Mouse (Mus musculus) R1 (cell line): ENCODE results near the gene Coro1b.

ENCODE experiments used
- DNase-seq: peaks from one replicate; pipeline ENCODE4 v3.0.0-alpha.2; 2018; ENCODE audit warnings: low read depth, low spot score

The Coro1b gene

DNA sequence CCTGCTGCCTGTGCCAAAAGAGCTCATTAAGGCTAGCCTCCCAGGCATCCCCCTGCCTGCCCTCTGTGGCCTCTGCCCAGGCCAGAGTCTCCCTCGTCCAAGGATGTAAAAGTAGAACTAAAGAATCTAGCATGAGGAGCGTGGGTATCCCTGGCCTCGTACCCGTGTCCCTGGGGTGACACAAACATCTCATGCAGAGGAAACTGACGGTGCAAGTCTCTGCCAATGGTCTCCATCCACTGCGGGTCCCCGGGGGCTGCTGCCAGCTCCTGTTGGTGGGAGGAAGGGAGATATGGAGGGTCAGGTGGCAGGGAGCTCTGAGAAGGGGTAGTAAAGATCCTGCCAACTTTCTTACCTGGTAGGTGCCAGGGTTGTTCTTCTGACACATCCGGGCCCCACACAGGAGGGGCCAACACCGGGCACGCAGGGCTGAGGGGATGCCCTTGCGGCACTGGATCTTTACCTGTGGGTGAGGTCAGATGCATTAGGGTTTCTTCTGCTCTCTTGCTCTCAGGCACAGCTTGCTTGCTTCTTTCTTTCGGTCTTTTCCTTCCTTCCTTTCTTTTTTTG, 40.7 kb downstream of the Coro1b start:
- no peak for DNase-seq

- no peak for DNase-seq
Measured at GRCm38 (mm10) chr19:4190831-4191334, 42.5 kb downstream of the Coro1b start, which contains the start of gene Tbc1d10c. Tbc1d10c (minus strand) TSS chr19:4191284.

- peak; percentile 94 for DNase-seq
Measured at GRCm38 (mm10) chr19:4191528-4192250, 43.3 kb downstream of the Coro1b start, which contains the start of gene Ppp1ca. Ppp1ca (plus strand) TSS chr19:4192065.

DNA sequence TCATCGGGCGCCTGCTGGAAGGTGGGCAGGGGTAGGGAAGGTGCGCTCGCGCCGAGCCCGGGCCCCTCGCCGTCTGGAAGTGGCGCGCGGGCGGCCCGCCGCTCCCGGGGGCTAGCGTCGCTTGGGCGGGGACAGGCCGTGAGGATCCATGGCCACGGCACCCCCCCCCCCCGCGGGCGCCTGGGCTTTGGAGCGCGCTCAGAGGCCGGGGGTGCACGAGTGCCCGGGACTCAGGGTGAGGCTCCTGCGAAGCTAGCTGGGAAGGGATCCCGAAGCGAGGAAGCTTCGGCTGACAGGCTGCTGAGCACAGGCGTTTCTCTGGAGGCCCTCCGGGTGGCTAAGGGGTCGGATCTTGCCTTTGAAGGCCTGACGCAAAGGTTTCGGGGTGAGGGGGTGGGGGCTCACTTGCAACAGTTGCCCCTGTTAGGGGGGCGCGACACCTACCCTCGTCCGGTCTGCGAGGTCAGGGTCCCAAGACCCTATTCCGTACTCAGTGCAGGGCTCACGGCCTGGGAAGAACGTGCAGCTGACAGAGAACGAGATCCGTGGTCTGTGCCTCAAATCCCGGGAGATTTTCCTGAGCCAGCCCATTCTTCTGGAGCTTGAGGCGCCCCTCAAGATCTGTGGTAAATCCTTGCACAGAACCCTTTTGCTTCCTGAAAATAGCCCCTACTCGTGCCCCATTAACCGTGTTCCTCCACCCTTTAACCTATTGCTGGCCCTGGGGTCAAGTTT, 44.0 kb downstream of the Coro1b start:
- DNase-seq, result peak; percentile 52

- DNase-seq, result no peak
Measured at GRCm38 (mm10) chr19:4193129-4193528, 44.7 kb downstream of the Coro1b start.

DNA sequence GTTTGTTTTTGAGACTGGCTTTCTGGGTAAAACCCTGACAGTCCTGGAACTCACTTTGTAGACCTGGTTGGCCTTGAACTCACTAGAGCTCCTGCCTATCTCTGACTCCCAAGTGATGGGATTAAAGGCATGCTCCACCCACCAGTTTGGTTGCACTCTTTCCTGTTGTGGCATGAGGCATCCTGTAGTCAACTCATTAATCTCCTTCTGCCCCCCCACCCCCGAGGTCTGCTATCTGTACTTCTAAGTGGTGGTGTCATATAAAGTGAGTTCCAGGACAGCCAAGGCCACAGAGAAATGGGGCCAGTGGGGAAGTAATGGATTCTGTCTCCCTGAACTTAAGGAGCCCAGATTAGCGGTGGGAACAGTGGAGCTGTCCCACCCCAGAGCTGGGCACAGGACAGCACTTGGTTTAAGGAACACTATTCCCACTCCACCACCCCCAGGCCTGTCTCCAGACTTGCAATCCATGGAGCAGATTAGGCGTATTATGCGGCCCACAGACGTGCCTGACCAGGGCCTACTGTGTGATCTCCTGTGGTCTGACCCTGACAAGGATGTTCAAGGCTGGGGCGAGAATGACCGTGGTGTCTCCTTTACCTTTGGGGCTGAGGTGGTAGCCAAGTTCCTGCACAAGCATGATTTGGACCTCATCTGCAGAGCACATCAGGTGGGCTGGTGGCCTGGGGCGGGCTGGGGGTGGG, 45.8 kb downstream of the Coro1b start:
- DNase-seq, result no peak

DNA sequence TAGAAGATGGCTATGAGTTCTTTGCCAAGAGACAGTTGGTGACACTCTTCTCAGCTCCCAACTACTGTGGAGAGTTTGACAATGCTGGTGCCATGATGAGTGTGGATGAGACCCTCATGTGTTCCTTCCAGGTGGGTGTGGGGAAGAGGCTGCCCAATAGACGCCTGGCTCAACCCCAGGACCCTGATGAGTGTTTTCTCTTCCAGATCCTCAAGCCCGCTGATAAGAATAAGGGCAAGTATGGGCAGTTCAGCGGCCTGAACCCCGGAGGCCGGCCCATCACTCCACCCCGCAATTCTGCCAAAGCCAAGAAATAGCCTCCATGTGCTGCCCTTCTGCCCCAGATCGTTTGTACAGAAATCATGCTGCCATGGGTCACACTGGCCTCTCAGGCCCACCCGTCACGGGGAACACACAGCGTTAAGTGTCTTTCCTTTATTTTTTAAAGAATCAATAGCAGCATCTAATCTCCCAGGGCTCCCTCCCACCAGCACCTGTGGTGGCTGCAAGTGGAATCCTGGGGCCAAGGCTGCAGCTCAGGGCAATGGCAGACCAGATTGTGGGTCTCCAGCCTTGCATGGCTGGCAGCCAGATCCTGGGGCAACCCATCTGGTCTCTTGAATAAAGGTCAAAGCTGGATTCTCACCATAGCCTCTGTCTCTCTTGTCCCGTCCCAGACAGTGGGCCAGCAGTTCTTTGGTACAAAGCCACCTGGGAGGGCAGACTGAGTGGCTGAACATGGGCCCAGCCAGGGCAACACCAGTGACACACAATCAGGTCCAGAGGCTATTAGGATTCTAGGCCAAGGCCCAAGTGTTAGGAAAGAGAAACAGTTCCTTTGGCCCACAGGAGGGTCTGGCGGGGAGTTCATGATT, 46.6 kb downstream of the Coro1b start:
- DNase-seq, result no peak

DNA sequence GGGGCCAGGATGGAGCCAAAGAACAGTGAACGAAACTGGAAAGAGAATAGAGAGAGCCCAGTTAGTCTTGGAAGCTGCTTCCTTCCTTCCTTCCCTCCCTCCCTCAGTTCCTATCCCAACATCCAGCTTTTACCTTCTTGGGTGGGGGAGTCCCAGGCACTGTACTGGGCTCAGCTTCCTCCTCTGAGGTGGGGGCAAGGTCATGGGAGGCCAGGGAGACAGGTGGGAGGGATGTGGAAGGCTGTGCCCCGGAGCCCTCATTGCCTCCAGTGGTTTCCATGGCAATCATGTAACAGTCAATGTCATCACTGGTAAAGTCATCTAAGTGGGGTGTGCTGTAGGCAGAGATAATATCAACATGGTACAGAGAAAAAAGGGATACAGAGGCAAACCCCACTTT, 47.6 kb downstream of the Coro1b start:
- no peak for DNase-seq

- DNase-seq, result no peak
Measured at GRCm38 (mm10) chr19:4196548-4196947, 48.1 kb downstream of the Coro1b start.

GRCm38 (mm10) chr19:4197180-4197579, 48.8 kb downstream of the Coro1b start:
- no peak for DNase-seq

GRCm38 (mm10) chr19:4201291-4201909, 53.0 kb downstream of the Coro1b start, which contains the start of gene Rad9a:
Rad9a (minus strand) TSS chr19:4201662.
- DNase-seq, result peak; percentile 99

DNA sequence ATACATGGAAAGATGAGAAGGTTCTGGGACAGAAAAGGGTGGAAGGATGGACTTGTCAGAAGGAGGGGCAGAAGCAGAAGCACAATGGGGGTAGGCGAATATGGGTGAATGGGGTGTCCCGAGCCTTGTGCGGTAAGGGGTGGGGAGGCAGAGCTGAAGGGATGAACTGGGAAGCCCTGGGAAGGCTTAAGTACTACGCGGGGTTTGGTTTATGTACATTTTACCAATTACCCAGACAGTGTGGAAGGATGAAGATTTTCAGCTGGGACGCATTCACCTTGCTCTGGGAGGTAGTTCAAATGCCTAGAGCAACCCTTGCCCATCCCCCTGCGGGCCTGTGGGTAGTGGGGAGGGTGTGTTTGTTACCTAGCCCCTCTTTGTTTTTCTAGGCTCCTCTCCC, 53.7 kb downstream of the Coro1b start:
- DNase-seq, result no peak

DNA sequence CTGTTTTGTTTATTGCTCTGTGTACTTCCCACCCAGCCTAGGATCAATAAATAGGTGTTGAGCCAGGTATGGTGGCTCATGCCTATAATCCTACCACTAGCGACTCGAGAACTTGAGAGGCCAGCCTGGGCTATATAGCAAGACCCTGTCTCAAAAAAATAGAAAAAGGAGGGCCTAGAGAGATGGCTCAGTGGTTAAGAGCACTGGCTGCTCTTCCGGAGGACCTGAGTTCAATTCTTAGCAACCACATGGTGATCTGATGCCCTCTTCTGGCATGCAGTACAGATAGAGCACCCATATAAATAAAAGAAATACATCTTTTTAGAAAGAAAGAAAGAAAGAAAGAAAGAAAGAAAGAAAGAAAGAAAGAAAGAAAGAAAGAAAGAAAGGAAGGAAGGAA, 54.7 kb downstream of the Coro1b start:
- no peak for DNase-seq
